Mouse (Mus musculus): ENCODE results near the gene Vmn2r3. TPM values are rescaled to one million over a fixed set of nuclear protein-coding genes. Genes with fewer than 3 reads are reported as not detected.

Gene Vmn2r3
- 0.04 TPM for polyA plus RNA-seq (2017; shearing (Covaris generic))

DNA sequence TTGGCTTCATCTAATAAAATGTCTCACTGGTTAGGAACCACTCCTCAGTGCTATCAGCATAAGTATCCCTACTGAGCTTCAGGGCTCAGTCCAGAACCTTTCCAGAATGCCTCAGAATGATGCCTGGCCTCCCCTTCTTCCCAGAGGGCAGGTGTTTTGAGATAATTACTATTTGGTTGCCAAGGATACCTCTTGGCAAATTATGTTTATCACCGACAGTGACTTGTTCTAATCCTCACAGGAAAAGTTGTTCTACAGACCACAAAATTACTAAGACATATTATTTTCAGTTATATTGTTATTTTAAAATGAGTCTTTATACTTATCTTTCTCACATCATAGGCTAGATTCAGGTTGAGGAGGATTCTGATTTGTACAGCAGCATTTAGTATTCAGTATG is at the start of gene Vmn2r3:
TSS of gene Vmn2r3 (minus strand) at position 101 of the 400 bp plus-strand sequence.

Other genes starting within 250 kb of the Vmn2r3 start
- not detected for gene Vmn2r1, start 208.2 kb downstream of the Vmn2r3 start, polyA plus RNA-seq (2017; shearing (Covaris generic))
- gene Vmn2r2, start 147.8 kb downstream of the Vmn2r3 start, polyA plus RNA-seq (2017; shearing (Covaris generic)) = 0.07 TPM
- 0.09 TPM for gene Vmn2r4, start 125.7 kb upstream of the Vmn2r3 start, polyA plus RNA-seq (2017; shearing (Covaris generic))
- not detected for gene Vmn2r5, start 220.1 kb upstream of the Vmn2r3 start, polyA plus RNA-seq (2017; shearing (Covaris generic))